Mouse (Mus musculus) limb, embryonic 10.5 days (tissue): ENCODE results near the gene Olfr1392. TPM values are rescaled to one million over a fixed set of nuclear protein-coding genes. Genes with fewer than 3 reads are reported as not detected.
"Not testable (repeated sequence)": the region's sequence is repeated elsewhere in the genome, so short reads cannot be mapped to it uniquely, and the experiment has no call there.

Experiments
- DNase-seq: peaks from one replicate; pipeline ENCODE4 v3.0.0-alpha.2; 2017; ENCODE audit warnings: low spot score
- H3K27ac ChIP-seq: fragments of 300-500 bp; sonication (generic); 2 replicates; pipeline ENCODE4 v1.5.1; 2016; ENCODE audit warnings: mild to moderate bottlenecking
- H3K27me3 ChIP-seq: fragments of 300-500 bp; sonication (generic); 2 replicates; pipeline ENCODE4 v1.6.1; 2016; ENCODE audit warnings: low read depth, mild to moderate bottlenecking; ENCODE audit not compliant: poor library complexity, severe bottlenecking
- H3K36me3 ChIP-seq: fragments of 300-500 bp; sonication (generic); 2 replicates; pipeline ENCODE4 v1.6.1; 2016; ENCODE audit warnings: mild to moderate bottlenecking, moderate library complexity
- H3K4me1 ChIP-seq: fragments of 300-500 bp; sonication (generic); 2 replicates; pipeline ENCODE4 v1.6.1; 2016
- H3K4me3 ChIP-seq: fragments of 300-500 bp; sonication (generic); 2 replicates; pipeline ENCODE4 v1.5.1; 2016; ENCODE audit warnings: mild to moderate bottlenecking, moderate library complexity
- H3K9me3 ChIP-seq: fragments of 300-500 bp; sonication (generic); replicated peaks from 2 replicates; pipeline ENCODE4 v1.6.1; 2016; ENCODE audit warnings: mild to moderate bottlenecking
- WGBS: fragments of 180-500 bp; shearing (Covaris S2); methylation state at CpG from one replicate; pipeline ENCODE4 v1.1.7; 2016; 5-methylcytosine and 5-hydroxymethylcytosine counted together
- polyA plus RNA-seq: library from polyadenylated mRNA; unstranded; fragments of >200 nt; fragmentation: Nextera tagmentation; extraction: Ambion mirVana; gene quantifications from 2 replicates; pipeline ENCODE4 v1.2.1, GENCODE M21; 2016

Olfr1392 gene
- polyA plus RNA-seq, 1 experiment from 2014 or later: not detected

- Histone ChIP-seq H3K27me3 (no peaks in the 10 kb centered on the region), H3K4me3 (no peak within 1 kb of the TSS), H3K9me3 (no peaks in the 10 kb centered on the region), H3K4me1 (no peaks in the 10 kb centered on the region), H3K27ac (no peak within 1 kb of the TSS), H3K36me3 (no peaks in the 10 kb centered on the region)
- 84% methylated on average over 3 of the region's 3 CpGs for WGBS
- DNase-seq: no peak
These were observed 6.9 kb upstream of the Olfr1392 start, which contains the start of gene Olfr1393 for GRCm38 (mm10) chr11:49278222-49278621. Gene Olfr1393 (plus strand): TSS chr11:49278304.

- no peak for DNase-seq
- Histone ChIP-seq H3K4me3 (no peak overlapping the region), H3K9me3 (no peaks in the 10 kb centered on the region), H3K36me3 (no peaks in the 10 kb centered on the region), H3K27me3 (no peaks in the 10 kb centered on the region), H3K27ac (no peak overlapping the region), H3K4me1 (no peaks in the 10 kb centered on the region)
- 82% methylated on average over 2 of the region's 2 CpGs for WGBS
These were observed 2.2 kb downstream of the Olfr1392 start for GRCm38 (mm10) chr11:49287251-49287650.

- Histone ChIP-seq H3K4me1 (no peaks in the 10 kb centered on the region), H3K27ac (no peak overlapping the region), H3K4me3 (no peak overlapping the region), H3K9me3 (no peaks in the 10 kb centered on the region), H3K36me3 (no peaks in the 10 kb centered on the region), H3K27me3 (no peaks in the 10 kb centered on the region)
- DNase-seq: no peak
- WGBS: 89% methylated on average over 3 of the region's 3 CpGs
These were observed 7.7 kb downstream of the Olfr1392 start for GRCm38 (mm10) chr11:49292777-49293176.

- Histone ChIP-seq H3K4me3 (no peak within 1 kb of the TSS), H3K9me3 (no peaks in the 10 kb centered on the region), H3K4me1 (no peaks in the 10 kb centered on the region), H3K27ac (no peak within 1 kb of the TSS), H3K36me3 (no peaks in the 10 kb centered on the region), H3K27me3 (no peaks in the 10 kb centered on the region)
- no peak for DNase-seq
These were observed 19.4 kb downstream of the Olfr1392 start, which contains the start of gene Olfr10 for GRCm38 (mm10) chr11:49304441-49304840. Gene Olfr10 (plus strand): TSS chr11:49304741.

- H3K4me3 ChIP-seq, H3K27ac ChIP-seq, H3K36me3 ChIP-seq, DNase-seq, H3K27me3 ChIP-seq, H3K4me1 ChIP-seq, H3K9me3 ChIP-seq: not testable (repeated sequence)
- 88% methylated on average over 5 of the region's 5 CpGs for WGBS
These were observed 23.5 kb downstream of the Olfr1392 start for GRCm38 (mm10) chr11:49308547-49308946.

GRCm38 (mm10) chr11:49322442-49322841 lies 37.4 kb downstream of the Olfr1392 start, which contains the start of gene Olfr1391:
Gene Olfr1391 (plus strand): TSS chr11:49322742.
- Histone ChIP-seq H3K27me3 (no peaks in the 10 kb centered on the region), H3K4me3 (no peak within 1 kb of the TSS), H3K36me3 (no peaks in the 10 kb centered on the region), H3K4me1 (no peaks in the 10 kb centered on the region), H3K27ac (no peak within 1 kb of the TSS), H3K9me3 (no peaks in the 10 kb centered on the region)
- DNase-seq: no peak
- 82% methylated on average over 2 of the region's 2 CpGs for WGBS

GRCm38 (mm10) chr11:49326726-49327125 lies 41.6 kb downstream of the Olfr1392 start:
- H3K4me1 ChIP-seq: no peaks in the 10 kb centered on the region
- H3K27ac ChIP-seq: no peak overlapping the region
- WGBS: 87% methylated on average over 3 of the region's 3 CpGs
- H3K9me3 ChIP-seq: no peaks in the 10 kb centered on the region
- DNase-seq: no peak
- no peak overlapping the region for H3K4me3 ChIP-seq
- no peaks in the 10 kb centered on the region for H3K27me3 ChIP-seq
- no peaks in the 10 kb centered on the region for H3K36me3 ChIP-seq

- DNase-seq: no peak
- 74% methylated on average over 1 of the region's 1 CpGs for WGBS
- Histone ChIP-seq H3K9me3 (no peaks in the 10 kb centered on the region), H3K27me3 (no peaks in the 10 kb centered on the region), H3K36me3 (no peaks in the 10 kb centered on the region), H3K4me1 (no peaks in the 10 kb centered on the region), H3K4me3 (no peak overlapping the region), H3K27ac (no peak overlapping the region)
These were observed 44.6 kb downstream of the Olfr1392 start for GRCm38 (mm10) chr11:49329686-49330085.

- no peak for DNase-seq
- 94% methylated on average over 1 of the region's 1 CpGs for WGBS
- Histone ChIP-seq H3K27me3 (no peaks in the 10 kb centered on the region), H3K36me3 (no peaks in the 10 kb centered on the region), H3K27ac (no peak within 1 kb of the TSS), H3K9me3 (no peaks in the 10 kb centered on the region), H3K4me3 (no peak within 1 kb of the TSS), H3K4me1 (no peaks in the 10 kb centered on the region)
These were observed 49.8 kb downstream of the Olfr1392 start, which contains the start of gene Olfr1390 for GRCm38 (mm10) chr11:49334888-49335287. Gene Olfr1390 (plus strand): TSS chr11:49335188.

- no peak overlapping the region for H3K27ac ChIP-seq
- no peak for DNase-seq
- no peak overlapping the region for H3K4me3 ChIP-seq
- no peaks in the 10 kb centered on the region for H3K27me3 ChIP-seq
- no peaks in the 10 kb centered on the region for H3K4me1 ChIP-seq
- H3K36me3 ChIP-seq: no peaks in the 10 kb centered on the region
- H3K9me3 ChIP-seq: no peaks in the 10 kb centered on the region
- WGBS: 78% methylated on average over 4 of the region's 4 CpGs
These were observed 52.2 kb downstream of the Olfr1392 start for GRCm38 (mm10) chr11:49337150-49337832.

Other genes starting within 250 kb of the Olfr1392 start
- 0.11 and 0.13 TPM in 2 replicates for gene 9930111J21Rik2, start 234.0 kb upstream of the Olfr1392 start, polyA plus RNA-seq
- not detected in 2 replicates for gene Tgtp2, start 221.1 kb upstream of the Olfr1392 start, polyA plus RNA-seq
- 0.45 and 0.49 TPM in 2 replicates for gene Ifi47, start 208.7 kb upstream of the Olfr1392 start, polyA plus RNA-seq
- not detected in 2 replicates for gene Olfr1396, start 170.4 kb upstream of the Olfr1392 start, polyA plus RNA-seq
- not detected in 2 replicates for gene Olfr1395, start 143.0 kb upstream of the Olfr1392 start, polyA plus RNA-seq
- not detected in 2 replicates for gene Olfr1394, start 130.9 kb upstream of the Olfr1392 start, polyA plus RNA-seq
- gene Btnl9, start 98.1 kb upstream of the Olfr1392 start, polyA plus RNA-seq: 0.34 TPM in 1 of 2 replicates, not detected in the other
- gene Zfp62, start 82.0 kb upstream of the Olfr1392 start, polyA plus RNA-seq: 34.6 and 48.3 TPM in 2 replicates
- 40.0 and 46.0 TPM in 2 replicates for gene Mgat1, start 41.1 kb upstream of the Olfr1392 start, polyA plus RNA-seq
- not detected in 2 replicates for gene Olfr1393, start 7.0 kb upstream of the Olfr1392 start, polyA plus RNA-seq
- gene Olfr10, start 19.5 kb downstream of the Olfr1392 start, polyA plus RNA-seq: not detected in 2 replicates
- gene Olfr1391, start 37.5 kb downstream of the Olfr1392 start, polyA plus RNA-seq: not detected in 2 replicates
- gene Olfr1390, start 49.9 kb downstream of the Olfr1392 start, polyA plus RNA-seq: not detected in 2 replicates
- gene Olfr1389, start 137.8 kb downstream of the Olfr1392 start, polyA plus RNA-seq: not detected in 2 replicates
- gene Olfr1388, start 151.3 kb downstream of the Olfr1392 start, polyA plus RNA-seq: 0.09 and 0.10 TPM in 2 replicates
- not detected in 2 replicates for gene Olfr1387, start 170.1 kb downstream of the Olfr1392 start, polyA plus RNA-seq
- not detected in 2 replicates for gene Olfr1386, start 179.8 kb downstream of the Olfr1392 start, polyA plus RNA-seq
- gene Olfr1385, start 203.8 kb downstream of the Olfr1392 start, polyA plus RNA-seq: not detected in 2 replicates
- gene Olfr1384, start 221.4 kb downstream of the Olfr1392 start, polyA plus RNA-seq: not detected in 2 replicates
- gene Olfr1383, start 234.4 kb downstream of the Olfr1392 start, polyA plus RNA-seq: not detected in 2 replicates
- not detected in 2 replicates for gene Olfr1382, start 243.0 kb downstream of the Olfr1392 start, polyA plus RNA-seq